Mouse (Mus musculus): ENCODE results near the gene Cat. TPM values are rescaled to one million over a fixed set of nuclear protein-coding genes. Genes with fewer than 3 reads are reported as not detected.

Cat gene
- total RNA-seq, 2 experiments from 2014 or later: 191 to 200 TPM

Other genes with a start within 250 kb of the Cat start
- under 1 TPM; 0.20 to 0.41 TPM for gene Ehf, start 181.9 kb downstream of the Cat start, total RNA-seq (2021)
- gene Elf5, start 73.5 kb downstream of the Cat start, total RNA-seq (2021): not detected
- gene Abtb2, start 81.2 kb upstream of the Cat start, total RNA-seq (2021): 10 to 100 TPM; 18.1 to 21.6 TPM

Data from heart, postnatal 14 days (tissue).